Mouse (Mus musculus) lung, embryonic 14.5 days (tissue): Measurements from ENCODE around the gene Fgd2. TPM values are rescaled to one million over a fixed set of nuclear protein-coding genes. Genes with fewer than 3 reads are reported as not detected.

Source experiments
- ATAC-seq: fragments of 200-750 bp; cut with Nextera tagmentation; 2 replicates; pipeline ENCODE4 v1.8.0; 2017; ENCODE audit warnings: mild to moderate bottlenecking, moderate TSS enrichment, moderate library complexity; ENCODE audit not compliant: insufficient read depth
- DNase-seq: peaks from one replicate; pipeline ENCODE4 v3.0.0-alpha.2; 2015
- H3K27ac ChIP-seq: fragments of 300-500 bp; sonication (generic); 2 replicates; pipeline ENCODE4 v1.5.1; 2014; ENCODE audit warnings: low read depth, mild to moderate bottlenecking, moderate library complexity
- H3K27me3 ChIP-seq: fragments of 300-500 bp; sonication (generic); 2 replicates; pipeline ENCODE4 v1.6.1; 2014; ENCODE audit warnings: low read length, control low read depth; ENCODE audit not compliant: insufficient read depth
- H3K36me3 ChIP-seq: fragments of 300-500 bp; sonication (generic); 2 replicates; pipeline ENCODE4 v1.6.1; 2014; ENCODE audit warnings: control low read depth; ENCODE audit not compliant: insufficient read depth
- H3K4me1 ChIP-seq: fragments of 300-500 bp; sonication (generic); 2 replicates; pipeline ENCODE4 v1.6.1; 2014; ENCODE audit warnings: antibody characterized with exemption, control low read depth; ENCODE audit not compliant: insufficient read depth
- H3K4me2 ChIP-seq: fragments of 300-500 bp; sonication (generic); 2 replicates; pipeline ENCODE4 v1.6.1; 2014; ENCODE audit warnings: mild to moderate bottlenecking
- H3K4me3 ChIP-seq: fragments of 300-500 bp; sonication (generic); 2 replicates; pipeline ENCODE4 v1.5.1; 2014; ENCODE audit warnings: low read depth, low read length
- H3K9ac ChIP-seq: fragments of 300-500 bp; sonication (generic); 2 replicates; pipeline ENCODE4 v1.6.1; 2014
- H3K9me3 ChIP-seq: fragments of 300-500 bp; sonication (generic); 2 replicates; pipeline ENCODE4 v1.6.1; 2016; ENCODE audit warnings: low read depth, low read length, control low read depth
- CTCF ChIP-seq: IDR thresholded peaks from 2 replicates; pipeline ENCODE4 v1.5.1; 2016; ENCODE audit warnings: antibody characterized with exemption, low read depth
- WGBS: fragments of 180-500 bp; shearing (Covaris S2); extraction: QIAGEN DNeasy Blood & Tissue Kit; methylation state at CpG from one replicate; pipeline ENCODE4 v1.1.7; 2014; 5-methylcytosine and 5-hydroxymethylcytosine counted together
- polyA plus RNA-seq: library from polyadenylated mRNA; unstranded; fragments of >200 nt; fragmentation: Nextera tagmentation; extraction: Ambion mirVana; gene quantifications from 2 replicates; pipeline ENCODE4 v1.2.1, GENCODE M21; 2014

Fgd2 gene
- polyA plus RNA-seq, 1 experiment from 2014 or later: 19.2 TPM

- H3K36me3 ChIP-seq: no peaks in the 10 kb centered on the region
- H3K4me2 ChIP-seq: no peak overlapping the region
- peaks cover 24% of the 10 kb centered on the region for H3K27me3 ChIP-seq
- DNase-seq (no peak), ATAC-seq (no peak)
- no peak overlapping the region for H3K4me3 ChIP-seq
- WGBS: 46% methylated on average over 6 of the region's 6 CpGs
- H3K9me3 ChIP-seq: no peaks in the 10 kb centered on the region
- TF ChIP-seq CTCF: no peak
- H3K4me1 ChIP-seq: no peaks in the 10 kb centered on the region
- no peak overlapping the region for H3K27ac ChIP-seq
- H3K9ac ChIP-seq: no peak overlapping the region
Observed at GRCm38 (mm10) chr17:29318731-29319250, 41.9 kb upstream of the Fgd2 start.

GRCm38 (mm10) chr17:29319476-29319875 lies 41.2 kb upstream of the Fgd2 start:
- Histone ChIP-seq H3K4me2 (no peak overlapping the region), H3K9ac (no peak overlapping the region), H3K9me3 (no peaks in the 10 kb centered on the region), H3K27me3 (peaks cover 24% of the 10 kb centered on the region), H3K4me1 (no peaks in the 10 kb centered on the region), H3K27ac (no peak overlapping the region), H3K36me3 (no peaks in the 10 kb centered on the region), H3K4me3 (no peak overlapping the region)
- DNase-seq (no peak), ATAC-seq (no peak)
- 84% methylated on average over 7 of the region's 7 CpGs for WGBS
- no peak for TF ChIP-seq CTCF

- Histone ChIP-seq H3K9ac (no peak overlapping the region), H3K27me3 (peaks cover 24% of the 10 kb centered on the region), H3K9me3 (no peaks in the 10 kb centered on the region)
Observed at GRCm38 (mm10) chr17:29319881-29320639, 40.7 kb upstream of the Fgd2 start.

GRCm38 (mm10) chr17:29321765-29322602 lies 38.7 kb upstream of the Fgd2 start:
- H3K4me1 ChIP-seq: 0 out of 2 replicates have a peak, but pooled peaks cover 5% of the 10 kb centered on the region
- no peak overlapping the region for H3K27ac ChIP-seq
- TF ChIP-seq CTCF: no peak
- H3K27me3 ChIP-seq: peaks cover 24% of the 10 kb centered on the region
- no peaks in the 10 kb centered on the region for H3K9me3 ChIP-seq
- ATAC-seq: peak; percentile 22; the same call in 1 of the 2 replicates
- no peak for DNase-seq
- peak overlapping the region; percentile 54 for H3K4me2 ChIP-seq
- H3K36me3 ChIP-seq: no peaks in the 10 kb centered on the region
- no peak overlapping the region for H3K4me3 ChIP-seq
- H3K9ac ChIP-seq: peak overlapping the region; percentile 9; the same call in 1 of the 2 replicates
- WGBS: 22% methylated on average over 41 of the region's 41 CpGs

More at GRCm38 (mm10) chr17:29319881-29320639, 40.7 kb upstream of the Fgd2 start:
- DNase-seq (no peak), ATAC-seq (no peak)
- no peak for TF ChIP-seq CTCF
- no peaks in the 10 kb centered on the region for H3K36me3 ChIP-seq
- H3K4me2 ChIP-seq: no peak overlapping the region
- H3K27ac ChIP-seq: no peak overlapping the region
- WGBS: 38% methylated on average over 8 of the region's 8 CpGs
- no peaks in the 10 kb centered on the region for H3K4me1 ChIP-seq
- H3K4me3 ChIP-seq: no peak overlapping the region

GRCm38 (mm10) chr17:29322603-29322962 lies 38.1 kb upstream of the Fgd2 start:
- H3K9me3 ChIP-seq: no peaks in the 10 kb centered on the region
- H3K4me3 ChIP-seq: no peak overlapping the region
- H3K27me3 ChIP-seq: peaks cover 30% of the 10 kb centered on the region
- peak; percentile 75 for DNase-seq
- TF ChIP-seq CTCF: no peak
- no peak overlapping the region for H3K27ac ChIP-seq
- H3K4me1 ChIP-seq: 0 out of 2 replicates have a peak, but pooled peaks cover 5% of the 10 kb centered on the region
- WGBS: 15% methylated on average over 18 of the region's 18 CpGs
- H3K4me2 ChIP-seq: peak overlapping the region; percentile 54
- ATAC-seq: peak; percentile 60
- H3K36me3 ChIP-seq: no peaks in the 10 kb centered on the region
- no peak overlapping the region for H3K9ac ChIP-seq

- H3K27me3 ChIP-seq: peaks cover 31% of the 10 kb centered on the region
- DNase-seq (no peak), ATAC-seq (no peak)
- no peak overlapping the region for H3K4me3 ChIP-seq
- no peak for TF ChIP-seq CTCF
- no peak overlapping the region for H3K27ac ChIP-seq
- WGBS: 83% methylated on average over 3 of the region's 3 CpGs
- no peaks in the 10 kb centered on the region for H3K36me3 ChIP-seq
- H3K4me1 ChIP-seq: 0 out of 2 replicates have a peak, but pooled peaks cover 5% of the 10 kb centered on the region
- H3K4me2 ChIP-seq: no peak overlapping the region
- no peaks in the 10 kb centered on the region for H3K9me3 ChIP-seq
- no peak overlapping the region for H3K9ac ChIP-seq
Observed at GRCm38 (mm10) chr17:29323625-29324024, 37.1 kb upstream of the Fgd2 start.

GRCm38 (mm10) chr17:29325831-29326230 lies 34.9 kb upstream of the Fgd2 start:
- ATAC-seq: no peak
- 64% methylated on average over 13 of the region's 13 CpGs for WGBS
- H3K9me3 ChIP-seq: no peaks in the 10 kb centered on the region
- peaks cover 7% of the 10 kb centered on the region; the same call in 1 of the 2 replicates for H3K36me3 ChIP-seq
- peaks cover 29% of the 10 kb centered on the region for H3K27me3 ChIP-seq
- H3K9ac ChIP-seq: no peak overlapping the region
- H3K4me3 ChIP-seq: no peak overlapping the region
- no peak overlapping the region for H3K27ac ChIP-seq
- H3K4me2 ChIP-seq: no peak overlapping the region
- DNase-seq: no peak
- 0 out of 2 replicates have a peak, but pooled peaks cover 5% of the 10 kb centered on the region for H3K4me1 ChIP-seq
- no peak for TF ChIP-seq CTCF
